Comparison of ENCODE assay signal across 19 mouse cellular contexts in the genomic region with DNA sequence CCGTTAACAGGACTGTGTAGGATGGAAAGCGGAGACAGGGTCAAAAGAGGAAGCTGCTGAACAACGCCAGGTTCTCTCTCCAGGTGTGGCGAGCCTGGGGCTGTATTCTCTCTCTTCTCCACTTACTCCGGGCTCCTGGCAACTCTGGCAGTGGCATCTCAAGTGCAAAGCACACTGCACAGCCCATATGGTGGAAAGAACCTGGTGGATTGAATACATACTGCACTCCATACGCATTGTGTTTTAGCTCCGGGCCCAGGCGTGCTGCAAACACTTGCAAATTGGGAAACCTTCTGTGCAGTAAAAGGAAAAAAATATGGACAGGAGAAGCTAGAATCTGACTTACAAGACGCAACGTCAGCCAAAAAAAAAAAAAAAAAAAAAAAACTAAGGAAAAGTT.
DNase-seq lines count a peak whose midpoint lies in the region; ATAC-seq and TF ChIP-seq lines count a peak whose summit lies in the region.
"Had no signal": no experiment of that assay in that cellular context is flagged by ENCODE, and none has a peak within 500 bp of the region (broad histone marks: within the 10 kb centered on the region; RNA-seq: fewer than 3 reads in every experiment).

No protein-coding gene starts in this region.

- no peak overlapping the region for H3K27ac ChIP-seq in hindbrain, embryonic 16.5 days (ENCODE audit: low read depth, low read length)
- H3K27ac ChIP-seq in hindbrain, embryonic 11.5 days (ENCODE audit: low read depth, low read length) = no peak overlapping the region
- H3K27ac ChIP-seq in midbrain, embryonic 14.5 days (replicated peaks; ENCODE audit: low read depth, low read length) = peak overlapping the region; percentile 37; the same call in 1 of the 2 replicates
- no peak overlapping the region for H3K27ac ChIP-seq in midbrain, embryonic 11.5 days (ENCODE audit: low read depth, low read length)
- H3K27ac ChIP-seq: embryonic facial prominence, embryonic 13.5 days; limb, embryonic 15.5 days; midbrain, embryonic 12.5 days; neural tube, embryonic 12.5 days had no signal

- H3K4me3 ChIP-seq in hindbrain, embryonic 16.5 days (ENCODE audit: low read length) = no peak overlapping the region
- no peak overlapping the region for H3K4me3 ChIP-seq in hindbrain, embryonic 11.5 days (ENCODE audit: low read depth, low read length)
- H3K4me3 ChIP-seq in midbrain, embryonic 14.5 days (replicated peaks; ENCODE audit: low read depth, low read length) = no peak overlapping the region
- no peak overlapping the region for H3K4me3 ChIP-seq in midbrain, embryonic 11.5 days (ENCODE audit: low read depth, low read length)
- H3K4me3 ChIP-seq: embryonic facial prominence, embryonic 13.5 days; limb, embryonic 15.5 days; midbrain, embryonic 12.5 days; neural tube, embryonic 12.5 days had no signal

- no peaks in the 10 kb centered on the region for H3K36me3 ChIP-seq in hindbrain, embryonic 16.5 days (ENCODE audit: control insufficient read depth, insufficient read depth, low read length)
- H3K36me3 ChIP-seq in hindbrain, embryonic 11.5 days (ENCODE audit: control insufficient read depth, insufficient read depth, low read length) = no peaks in the 10 kb centered on the region
- H3K36me3 ChIP-seq in midbrain, embryonic 14.5 days (ENCODE audit: control insufficient read depth, insufficient read depth, low read length) = 0 out of 2 replicates have a peak, but pooled peaks cover 3% of the 10 kb centered on the region
- H3K36me3 ChIP-seq in midbrain, embryonic 11.5 days (ENCODE audit: control insufficient read depth, insufficient read depth, low read length) = no peaks in the 10 kb centered on the region
- H3K36me3 ChIP-seq: neural tube, embryonic 12.5 days had no signal

- no peaks in the 10 kb centered on the region for H3K9me3 ChIP-seq in hindbrain, embryonic 16.5 days (ENCODE audit: control insufficient read depth, low read length)
- no peaks in the 10 kb centered on the region for H3K9me3 ChIP-seq in hindbrain, embryonic 11.5 days (ENCODE audit: control insufficient read depth, low read length)
- no peaks in the 10 kb centered on the region for H3K9me3 ChIP-seq in midbrain, embryonic 14.5 days (ENCODE audit: control insufficient read depth, low read length)
- H3K9me3 ChIP-seq in midbrain, embryonic 11.5 days (ENCODE audit: control insufficient read depth, low read length) = no peaks in the 10 kb centered on the region
- H3K9me3 ChIP-seq: embryonic facial prominence, embryonic 13.5 days; limb, embryonic 15.5 days; midbrain, embryonic 12.5 days; neural tube, embryonic 12.5 days had no signal

- no peak overlapping the region for H3K4me2 ChIP-seq in hindbrain, embryonic 16.5 days (ENCODE audit: low read length)
- no peak overlapping the region for H3K4me2 ChIP-seq in hindbrain, embryonic 11.5 days (replicated peaks; ENCODE audit: low read depth, low read length)
- H3K4me2 ChIP-seq in midbrain, embryonic 14.5 days (ENCODE audit: low read length) = no peak overlapping the region
- H3K4me2 ChIP-seq in midbrain, embryonic 11.5 days = no peak overlapping the region
- H3K4me2 ChIP-seq: embryonic facial prominence, embryonic 13.5 days; heart, embryonic 11.5 days; limb, embryonic 15.5 days; midbrain, embryonic 12.5 days; neural tube, embryonic 12.5 days had no signal

- no peaks in the 10 kb centered on the region for H3K27me3 ChIP-seq in hindbrain, embryonic 16.5 days (replicated peaks; ENCODE audit: control insufficient read depth, insufficient read depth, low read length)
- H3K27me3 ChIP-seq in hindbrain, embryonic 11.5 days (ENCODE audit: control insufficient read depth, insufficient read depth, low read length) = no peaks in the 10 kb centered on the region
- H3K27me3 ChIP-seq in midbrain, embryonic 14.5 days (ENCODE audit: control insufficient read depth, insufficient read depth, low read length) = no peaks in the 10 kb centered on the region
- no peaks in the 10 kb centered on the region for H3K27me3 ChIP-seq in midbrain, embryonic 11.5 days (ENCODE audit: control insufficient read depth, insufficient read depth, low read length)
- H3K27me3 ChIP-seq: embryonic facial prominence, embryonic 13.5 days; midbrain, embryonic 12.5 days; neural tube, embryonic 12.5 days had no signal

- TF ChIP-seq POLR2A in brain, embryonic 14.5 days (IDR thresholded peaks at IDR 0.05; ENCODE audit: borderline replicate concordance, extremely low read depth, insufficient read depth, insufficient read length, poor library complexity, severe bottlenecking) = no peak

- DNase-seq in hindbrain, embryonic 11.5 days (ENCODE audit: low spot score) = no peak
- DNase-seq in midbrain, embryonic 14.5 days = no peak
- DNase-seq in midbrain, embryonic 11.5 days (ENCODE audit: low spot score, missing footprints) = no peak
- DNase-seq in brain, embryonic 14.5 days (ENCODE audit: low read depth) = peak; percentile 65
- DNase-seq in right cerebral cortex, postnatal 10 days (ENCODE audit: low spot score in 2 of 2) = peak; percentile 54 to 64
- DNase-seq in cerebellum, adult 11-12 months = no peak
- DNase-seq: cerebellum, adult 8-10 months; gastrocnemius, postnatal 36 days; layer of hippocampus, postnatal 36 days; lung, adult 18-20 months; lung, postnatal 36 days; retina, postnatal 1 day had no signal

- TF ChIP-seq CTCF in brain, embryonic 14.5 days (IDR thresholded peaks at IDR 0.05; ENCODE audit: borderline replicate concordance, extremely low read depth, insufficient read depth, insufficient read length) = no peak

- WGBS in hindbrain, embryonic 16.5 days = 73% methylated on average over 10 of the region's 10 CpGs
- WGBS in hindbrain, embryonic 11.5 days = 90% methylated on average over 10 of the region's 10 CpGs
- 80% methylated on average over 10 of the region's 10 CpGs for WGBS in midbrain, embryonic 14.5 days
- 88% methylated on average over 10 of the region's 10 CpGs for WGBS in midbrain, embryonic 11.5 days

- no peak overlapping the region for H3K9ac ChIP-seq in hindbrain, embryonic 16.5 days (ENCODE audit: low read depth, low read length)
- H3K9ac ChIP-seq in hindbrain, embryonic 11.5 days (ENCODE audit: low read depth, low read length) = no peak overlapping the region
- no peak overlapping the region for H3K9ac ChIP-seq in midbrain, embryonic 14.5 days (replicated peaks; ENCODE audit: low read length)
- no peak overlapping the region for H3K9ac ChIP-seq in midbrain, embryonic 11.5 days (ENCODE audit: low read length)
- H3K9ac ChIP-seq: embryonic facial prominence, embryonic 13.5 days; limb, embryonic 15.5 days; midbrain, embryonic 12.5 days; neural tube, embryonic 12.5 days had no signal

- ATAC-seq in hindbrain, embryonic 16.5 days = 0 out of 2 replicates have a peak, but pooled peaks have one; percentile 18
- no peak for ATAC-seq in hindbrain, embryonic 11.5 days (ENCODE audit: low FRiP score)
- ATAC-seq in midbrain, embryonic 14.5 days (ENCODE audit: low FRiP score, low TSS enrichment) = no peak
- no peak for ATAC-seq in midbrain, embryonic 11.5 days (ENCODE audit: low FRiP score)
- ATAC-seq in monocyte, adult 5-6 weeks (replicated peaks; ENCODE audit: insufficient number of reproducible peaks, low FRiP score, low TSS enrichment, poor library complexity, severe bottlenecking) = no peak

- peaks cover 11% of the 10 kb centered on the region for H3K4me1 ChIP-seq in hindbrain, embryonic 16.5 days (ENCODE audit: control insufficient read depth, insufficient read depth, low read depth, low read length)
- H3K4me1 ChIP-seq in hindbrain, embryonic 11.5 days (replicated peaks; ENCODE audit: control insufficient read depth, insufficient read depth, low read length) = 0 out of 2 replicates have a peak, but pooled peaks cover 7% of the 10 kb centered on the region
- H3K4me1 ChIP-seq in midbrain, embryonic 14.5 days (ENCODE audit: control insufficient read depth, insufficient read depth, low read length) = peaks cover 47% of the 10 kb centered on the region
- peaks cover 18% of the 10 kb centered on the region for H3K4me1 ChIP-seq in midbrain, embryonic 11.5 days (ENCODE audit: control insufficient read depth, insufficient read depth, low read length)

Comparison
In these comparisons a context has a peak if more than half of its experiments do, and no peak if none do; other contexts are left out.
1. DNase-seq: peak in brain, embryonic 14.5 days (single experiment) and right cerebral cortex, postnatal 10 days (2 of 2); none in hindbrain, embryonic 11.5 days (single experiment), midbrain, embryonic 14.5 days (single experiment), midbrain, embryonic 11.5 days (single experiment) and cerebellum, adult 11-12 months (single experiment).